Mouse (Mus musculus) limb, embryonic 11.5 days (tissue): Measurements from ENCODE around the gene Pkhd1. TPM values are rescaled to one million over a fixed set of nuclear protein-coding genes. Genes with fewer than 3 reads are reported as not detected.

ENCODE experiments used
- ATAC-seq: fragments of 200-750 bp; cut with Nextera tagmentation; 2 replicates; pipeline ENCODE4 v1.8.0; 2017; ENCODE audit warnings: low read depth; ENCODE audit not compliant: insufficient number of reproducible peaks, low FRiP score, low TSS enrichment
- DNase-seq: peaks from one replicate; pipeline ENCODE4 v3.0.0-alpha.2; 2015; ENCODE audit warnings: low spot score
- H3K27ac ChIP-seq: fragments of 300-500 bp; sonication (generic); replicated peaks from 2 replicates; pipeline ENCODE4 v1.5.1; 2014; ENCODE audit warnings: low read depth, mild to moderate bottlenecking, low read length
- H3K27me3 ChIP-seq: fragments of 300-500 bp; sonication (generic); 2 replicates; pipeline ENCODE4 v1.6.1; 2014; ENCODE audit warnings: mild to moderate bottlenecking, low read length, mixed read lengths; ENCODE audit not compliant: control insufficient read depth, insufficient read depth
- H3K36me3 ChIP-seq: fragments of 300-500 bp; sonication (generic); 2 replicates; pipeline ENCODE4 v1.6.1; 2014; ENCODE audit warnings: mild to moderate bottlenecking, low read length, moderate library complexity, mixed read lengths; ENCODE audit not compliant: control insufficient read depth, insufficient read depth
- H3K4me1 ChIP-seq: fragments of 300-500 bp; sonication (generic); 2 replicates; pipeline ENCODE4 v1.6.1; 2014; ENCODE audit warnings: low read length, mixed read lengths; ENCODE audit not compliant: control insufficient read depth, insufficient read depth
- H3K4me2 ChIP-seq: fragments of 300-500 bp; sonication (generic); 2 replicates; pipeline ENCODE4 v1.6.1; 2014; ENCODE audit warnings: low read depth, mild to moderate bottlenecking, moderate library complexity; ENCODE audit not compliant: severe bottlenecking
- H3K4me3 ChIP-seq: fragments of 300-500 bp; sonication (generic); 2 replicates; pipeline ENCODE4 v1.5.1; 2014; ENCODE audit warnings: low read depth, low read length
- H3K9ac ChIP-seq: fragments of 300-500 bp; sonication (generic); 2 replicates; pipeline ENCODE4 v1.6.1; 2014; ENCODE audit warnings: mild to moderate bottlenecking, low read length
- H3K9me3 ChIP-seq: fragments of 300-500 bp; sonication (generic); 2 replicates; pipeline ENCODE4 v1.6.1; 2016; ENCODE audit warnings: low read length; ENCODE audit not compliant: control insufficient read depth
- WGBS: fragments of 180-500 bp; shearing (Covaris S2); extraction: QIAGEN DNeasy Blood & Tissue Kit; methylation state at CpG from one replicate; pipeline ENCODE4 v1.1.7; 2014; 5-methylcytosine and 5-hydroxymethylcytosine counted together
- polyA plus RNA-seq: library from polyadenylated mRNA; unstranded; fragments of >200 nt; fragmentation: Nextera tagmentation; extraction: Ambion mirVana; gene quantifications from 2 replicates; pipeline ENCODE4 v1.2.1, GENCODE M21; 2014

The Pkhd1 gene
- polyA plus RNA-seq, 1 experiment from 2014 or later, result not detected

GRCm38 (mm10) chr1:20623375-20623774 lies 5.5 kb upstream of the Pkhd1 start:
- no peak overlapping the region for H3K4me3 ChIP-seq
- ATAC-seq, result no peak

DNA sequence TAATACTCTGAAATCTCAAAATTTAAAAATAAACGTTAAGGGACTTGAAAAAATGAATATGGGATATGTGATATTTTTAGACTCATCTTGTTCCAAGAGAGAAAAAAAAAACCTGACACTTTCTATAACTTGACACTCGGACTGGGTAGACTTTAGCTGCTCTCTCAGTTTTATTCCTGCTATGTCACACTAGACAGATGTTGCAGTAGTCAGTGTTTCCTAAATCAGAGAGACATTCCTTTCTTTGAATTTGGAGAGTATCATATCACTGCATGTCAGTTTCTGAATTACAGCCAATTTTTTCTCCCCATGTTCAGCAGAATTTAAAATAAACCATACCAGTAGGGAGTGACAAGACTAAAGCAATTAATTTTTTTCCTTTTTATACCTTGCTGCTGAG lies 2.7 kb upstream of the Pkhd1 start:
- Histone ChIP-seq H3K4me2 (no peak overlapping the region), H3K27me3 (no peaks in the 10 kb centered on the region), H3K36me3 (no peaks in the 10 kb centered on the region), H3K4me3 (no peak overlapping the region), H3K4me1 (no peaks in the 10 kb centered on the region), H3K9ac (no peak overlapping the region), H3K27ac (no peak overlapping the region), H3K9me3 (no peaks in the 10 kb centered on the region)
- DNase-seq (no peak), ATAC-seq (no peak)
- WGBS, result 79% methylated on average over 2 of the region's 2 CpGs

More at GRCm38 (mm10) chr1:20623375-20623774, 5.5 kb upstream of the Pkhd1 start:
- Histone ChIP-seq H3K4me1 (no peaks in the 10 kb centered on the region), H3K36me3 (no peaks in the 10 kb centered on the region), H3K4me2 (no peak overlapping the region), H3K9ac (no peak overlapping the region), H3K9me3 (no peaks in the 10 kb centered on the region), H3K27me3 (no peaks in the 10 kb centered on the region), H3K27ac (no peak overlapping the region)
- 81% methylated on average over 4 of the region's 4 CpGs for WGBS
- no peak for DNase-seq

- Histone ChIP-seq H3K4me3 (no peak overlapping the region), H3K27me3 (no peaks in the 10 kb centered on the region), H3K4me1 (no peaks in the 10 kb centered on the region), H3K9me3 (no peaks in the 10 kb centered on the region), H3K9ac (no peak overlapping the region), H3K36me3 (no peaks in the 10 kb centered on the region), H3K4me2 (no peak overlapping the region), H3K27ac (no peak overlapping the region)
- WGBS, result 58% methylated on average over 3 of the region's 3 CpGs
- no peak for ATAC-seq
- no peak for DNase-seq
These were observed 1.5 kb upstream of the Pkhd1 start for GRCm38 (mm10) chr1:20619363-20619762.

GRCm38 (mm10) chr1:20612643-20613042 lies 5.2 kb downstream of the Pkhd1 start:
- Histone ChIP-seq H3K9ac (no peak overlapping the region), H3K4me2 (no peak overlapping the region), H3K4me3 (no peak overlapping the region), H3K4me1 (no peaks in the 10 kb centered on the region), H3K27me3 (no peaks in the 10 kb centered on the region), H3K9me3 (no peaks in the 10 kb centered on the region), H3K27ac (no peak overlapping the region), H3K36me3 (no peaks in the 10 kb centered on the region)
- ATAC-seq, result no peak
- 36% methylated on average over 7 of the region's 7 CpGs for WGBS
- peak; percentile 69 for DNase-seq

DNA sequence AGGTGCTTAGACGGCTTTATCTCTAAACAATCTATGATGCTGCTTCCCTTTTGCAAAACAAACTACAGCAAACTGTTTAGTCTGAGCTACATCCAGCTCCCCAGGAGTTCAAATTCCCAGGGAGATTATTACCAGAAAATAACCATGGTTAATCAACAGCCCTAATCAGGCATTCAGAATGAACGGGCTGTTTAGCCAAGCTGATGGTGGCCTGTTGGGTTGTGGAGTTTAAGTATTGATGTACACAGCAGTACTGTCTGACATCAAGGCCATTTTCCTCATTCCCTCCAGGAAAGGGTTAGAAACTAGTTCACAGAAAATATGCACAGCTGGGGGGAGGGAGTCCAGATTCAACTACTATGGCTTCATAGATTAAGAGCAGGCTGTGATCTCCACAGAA lies 12.4 kb downstream of the Pkhd1 start:
- H3K4me1 ChIP-seq, result no peaks in the 10 kb centered on the region
- ATAC-seq (no peak), DNase-seq (no peak)
- WGBS, result 70% methylated on average over 2 of the region's 2 CpGs
- H3K27ac ChIP-seq, result no peak overlapping the region
- H3K9ac ChIP-seq, result no peak overlapping the region
- H3K4me3 ChIP-seq, result no peak overlapping the region
- no peak overlapping the region for H3K4me2 ChIP-seq
- H3K36me3 ChIP-seq, result no peaks in the 10 kb centered on the region
- no peaks in the 10 kb centered on the region for H3K27me3 ChIP-seq
- H3K9me3 ChIP-seq, result no peaks in the 10 kb centered on the region

- no peak for ATAC-seq
- Histone ChIP-seq H3K27me3 (no peaks in the 10 kb centered on the region), H3K4me3 (no peak overlapping the region), H3K27ac (no peak overlapping the region), H3K9ac (no peak overlapping the region), H3K36me3 (no peaks in the 10 kb centered on the region), H3K4me1 (no peaks in the 10 kb centered on the region), H3K4me2 (no peak overlapping the region), H3K9me3 (no peaks in the 10 kb centered on the region)
- 81% methylated on average over 5 of the region's 5 CpGs for WGBS
- DNase-seq, result no peak
These were observed 27.4 kb downstream of the Pkhd1 start for GRCm38 (mm10) chr1:20590488-20590887.

- Histone ChIP-seq H3K9ac (no peak overlapping the region), H3K4me3 (no peak overlapping the region), H3K4me2 (no peak overlapping the region), H3K27ac (no peak overlapping the region), H3K4me1 (no peaks in the 10 kb centered on the region), H3K27me3 (no peaks in the 10 kb centered on the region), H3K9me3 (no peaks in the 10 kb centered on the region), H3K36me3 (no peaks in the 10 kb centered on the region)
- ATAC-seq, result no peak
- 74% methylated on average over 5 of the region's 5 CpGs for WGBS
- DNase-seq, result no peak
These were observed 46.4 kb downstream of the Pkhd1 start for GRCm38 (mm10) chr1:20571469-20571868.

- Histone ChIP-seq H3K27me3 (no peaks in the 10 kb centered on the region), H3K9me3 (no peaks in the 10 kb centered on the region), H3K4me3 (no peak overlapping the region), H3K4me1 (no peaks in the 10 kb centered on the region), H3K4me2 (no peak overlapping the region), H3K9ac (no peak overlapping the region), H3K36me3 (no peaks in the 10 kb centered on the region), H3K27ac (no peak overlapping the region)
- WGBS, result 80% methylated on average over 3 of the region's 3 CpGs
- DNase-seq (no peak), ATAC-seq (no peak)
These were observed 48.4 kb downstream of the Pkhd1 start for GRCm38 (mm10) chr1:20569430-20569829.

GRCm38 (mm10) chr1:20558443-20558842 lies 59.4 kb downstream of the Pkhd1 start:
- DNase-seq, result no peak
- no peaks in the 10 kb centered on the region for H3K27me3 ChIP-seq
- H3K4me2 ChIP-seq, result no peak overlapping the region
- no peak overlapping the region for H3K9ac ChIP-seq
- no peak overlapping the region for H3K27ac ChIP-seq
- H3K36me3 ChIP-seq, result no peaks in the 10 kb centered on the region
- H3K4me3 ChIP-seq, result no peak overlapping the region
- WGBS, result 89% methylated on average over 6 of the region's 6 CpGs
- no peaks in the 10 kb centered on the region for H3K4me1 ChIP-seq
- H3K9me3 ChIP-seq, result no peaks in the 10 kb centered on the region
- no peak for ATAC-seq
